Mouse (Mus musculus): ENCODE measurements around the gene Jam2.

Gene Jam2

DNA sequence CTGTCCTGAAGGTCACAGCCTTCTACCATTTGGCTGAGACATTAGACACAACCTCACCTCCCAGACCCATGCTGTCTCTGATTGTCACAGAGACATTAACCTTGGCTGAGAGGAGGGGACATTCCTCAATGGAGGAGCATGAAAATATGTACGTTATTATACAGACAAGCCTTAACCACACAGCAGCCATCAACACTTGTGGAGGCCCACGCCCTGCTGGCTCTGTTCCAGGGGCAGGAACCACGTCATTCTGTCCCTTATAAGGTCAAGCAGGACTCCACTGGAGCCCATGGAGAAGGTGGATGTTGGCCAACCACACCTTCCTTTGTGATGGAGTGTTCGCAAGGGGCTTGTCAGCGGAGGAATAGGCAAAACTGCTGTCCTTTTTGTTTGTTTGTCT lies 5.8 kb downstream of the Jam2 start:
- no peak for DNase-seq (ENCODE audit: low spot score)

DNA sequence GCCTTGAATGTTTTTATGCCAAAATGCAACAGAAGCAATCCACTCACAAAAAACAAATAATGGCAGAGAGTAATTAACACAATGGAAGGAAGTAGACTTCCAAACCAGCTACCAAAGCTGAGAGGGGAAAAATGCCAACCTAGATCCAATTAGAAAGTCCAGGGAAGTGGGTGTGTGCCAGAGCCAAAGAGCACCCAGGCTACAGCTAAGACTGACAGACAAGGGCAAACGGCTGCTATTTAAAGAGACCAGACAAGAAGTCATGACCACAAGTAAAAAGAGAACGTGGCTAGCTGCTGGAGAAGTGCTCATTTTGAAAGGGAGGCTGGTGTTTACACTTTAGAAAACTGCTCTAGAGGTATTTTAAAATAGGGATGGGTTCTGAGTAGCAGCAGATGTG lies 9.4 kb downstream of the Jam2 start:
- peak; percentile 26 for DNase-seq (ENCODE audit: low spot score)

DNA sequence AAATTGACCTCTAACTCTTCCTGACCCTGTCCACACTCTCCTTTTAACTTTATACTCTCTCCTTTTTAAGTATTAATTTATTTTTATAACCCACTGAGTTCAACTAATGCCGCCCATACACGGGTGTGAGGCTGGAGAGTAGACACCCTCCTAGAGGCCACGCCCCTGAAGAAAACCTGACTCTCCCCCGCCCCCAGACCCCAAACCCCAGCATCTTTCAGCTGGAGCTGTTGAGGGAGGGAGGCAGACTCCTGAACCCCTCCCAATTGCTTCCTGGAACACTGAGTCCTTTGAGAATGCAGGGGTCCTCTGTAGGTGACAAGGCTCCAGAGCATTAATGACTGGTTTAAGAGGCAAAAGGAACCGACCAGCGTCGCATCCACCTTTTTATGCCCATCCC lies 11.0 kb downstream of the Jam2 start:
- DNase-seq (ENCODE audit: low spot score): no peak

DNA sequence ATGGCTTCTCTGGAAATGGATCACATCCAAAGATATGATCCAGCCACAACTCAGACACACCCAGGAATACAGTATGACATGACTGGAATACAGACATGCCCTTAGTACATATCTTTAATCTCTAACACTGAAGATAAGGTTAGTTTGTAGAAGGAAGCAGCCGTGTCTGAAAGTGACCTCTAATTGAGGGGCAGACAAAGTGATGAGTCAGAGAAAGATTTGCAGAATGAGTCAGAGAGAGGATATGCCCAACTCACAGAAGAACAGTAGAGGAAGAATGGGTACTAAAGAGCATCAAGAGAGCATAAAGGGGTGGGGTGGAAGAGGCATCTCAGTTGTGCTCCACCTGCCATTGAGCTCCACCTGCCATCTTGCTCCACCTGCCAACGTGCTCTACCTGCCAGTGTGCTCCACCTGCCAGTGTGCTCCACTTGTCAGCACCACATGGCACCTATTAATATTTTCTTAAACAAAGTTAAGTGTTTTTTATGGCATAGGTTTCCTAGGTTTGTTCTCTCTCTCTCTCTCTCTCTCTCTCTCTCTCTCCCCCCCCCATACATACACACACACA lies 16.8 kb downstream of the Jam2 start:
- no peak for DNase-seq (ENCODE audit: low spot score)

DNA sequence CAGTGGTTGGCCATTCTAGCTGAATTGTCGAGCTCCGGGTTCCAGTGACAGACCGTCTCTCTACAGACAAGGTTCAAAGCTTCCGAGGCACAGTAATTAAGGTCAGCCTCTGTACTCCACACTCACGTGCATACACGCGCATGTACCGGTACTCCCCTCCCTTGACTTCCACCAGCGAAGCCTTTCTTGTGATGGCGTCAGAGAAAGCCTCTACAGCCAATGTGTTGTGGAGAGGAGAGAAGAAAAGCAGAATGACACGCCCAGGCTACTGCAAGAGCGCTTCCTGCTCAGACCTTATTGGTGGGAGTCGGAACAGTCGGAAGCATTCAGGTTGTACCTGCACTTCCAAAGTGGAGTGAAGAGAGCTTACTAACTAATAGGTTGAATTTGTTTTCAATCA lies 19.5 kb downstream of the Jam2 start:
- DNase-seq (ENCODE audit: low spot score): no peak

DNA sequence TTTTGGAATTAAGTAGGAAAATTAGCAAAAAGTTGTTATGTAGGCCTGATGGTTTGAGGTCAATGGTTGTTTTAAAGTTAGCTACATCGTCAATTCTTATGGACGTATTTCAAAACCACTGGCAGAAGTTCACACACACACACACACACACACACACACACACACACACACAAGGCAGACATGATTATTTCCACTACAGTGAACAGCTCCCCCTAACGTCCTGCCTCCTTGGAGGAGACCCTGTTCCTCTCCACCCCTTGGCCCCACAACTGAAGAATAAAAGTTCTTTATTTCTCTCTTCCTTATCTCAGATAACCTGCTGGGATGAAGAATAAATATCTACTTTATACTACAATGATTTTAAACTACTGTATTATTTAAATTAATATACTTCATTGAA lies 21.4 kb downstream of the Jam2 start:
- no peak for DNase-seq (ENCODE audit: low spot score)

DNA sequence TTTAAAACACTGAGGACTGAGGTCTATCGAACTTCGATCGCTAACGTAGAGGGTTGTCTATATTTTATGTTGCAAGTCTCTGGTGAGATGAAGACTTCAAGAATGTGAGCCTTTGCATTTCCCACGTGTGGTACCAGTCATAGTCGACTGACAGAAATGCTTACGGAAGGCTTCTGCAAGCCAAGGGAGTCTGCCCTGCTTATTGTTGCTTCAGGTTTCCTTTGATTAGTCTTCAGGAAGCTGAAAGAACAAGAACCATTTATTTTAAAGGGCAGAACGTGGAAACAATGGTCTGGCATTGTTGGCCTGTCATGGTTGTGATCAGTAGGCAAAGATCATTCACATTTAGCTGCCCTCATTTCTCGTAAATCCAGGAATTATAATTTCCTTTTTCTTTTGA lies 22.8 kb downstream of the Jam2 start:
- no peak for DNase-seq (ENCODE audit: low spot score)

DNA sequence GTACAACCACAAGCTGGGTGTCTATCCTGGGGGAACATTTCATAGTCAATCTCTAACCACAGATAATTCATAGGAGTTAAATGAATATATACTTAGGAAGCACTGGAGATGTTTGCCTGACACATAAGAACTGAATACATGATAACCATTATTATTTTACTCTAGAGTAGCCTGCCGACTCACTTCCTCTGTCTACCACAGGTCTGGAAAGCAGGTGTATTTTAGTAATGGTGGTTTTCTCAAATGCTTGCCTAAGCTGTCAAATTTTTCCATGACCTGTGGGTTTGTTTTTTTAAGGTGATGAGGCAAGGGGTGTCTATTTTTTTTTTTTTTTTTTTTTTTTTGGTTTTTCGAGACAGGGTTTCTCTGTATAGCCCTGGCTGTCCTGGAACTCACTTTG lies 26.1 kb downstream of the Jam2 start:
- DNase-seq (ENCODE audit: low spot score): no peak

DNA sequence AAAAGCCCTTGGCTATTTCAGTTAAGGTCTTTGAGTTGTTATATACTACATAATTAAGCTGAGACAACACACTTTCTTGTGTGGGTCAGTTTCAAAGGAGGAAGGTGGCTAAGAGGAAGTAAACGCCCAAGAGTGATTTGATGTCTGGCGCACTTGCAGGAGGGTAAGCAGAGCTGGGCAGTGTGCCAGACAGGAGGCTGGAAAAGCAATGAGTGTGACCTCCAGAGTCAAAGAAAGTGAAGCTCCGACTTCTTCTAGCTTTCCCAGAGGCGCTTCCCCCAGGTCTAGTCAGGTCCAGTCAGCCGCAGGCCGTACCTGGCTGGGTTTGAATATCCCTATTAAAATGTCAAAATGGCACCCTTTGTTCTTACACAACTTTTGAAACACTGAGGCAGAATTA lies 28.3 kb downstream of the Jam2 start:
- no peak for DNase-seq (ENCODE audit: low spot score)

DNA sequence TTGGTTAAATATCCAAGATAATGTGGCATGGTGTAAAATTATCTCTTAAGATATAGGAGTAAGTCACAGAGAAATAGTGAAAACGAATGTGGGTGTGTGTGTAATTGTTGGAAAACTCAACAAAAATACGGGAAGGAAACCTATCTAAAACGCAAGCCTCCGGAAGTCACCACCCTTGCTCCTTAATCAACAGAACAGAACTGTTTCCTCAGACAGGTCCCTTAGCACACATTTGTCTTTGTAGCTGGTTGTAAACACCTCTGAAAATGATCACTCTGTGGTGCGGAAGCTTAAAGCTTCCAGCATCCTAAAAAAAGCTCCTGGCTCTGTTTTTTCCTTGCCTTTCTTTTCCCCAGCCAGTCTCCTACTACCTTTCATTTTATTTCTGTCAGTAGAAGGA lies 30.9 kb downstream of the Jam2 start:
- DNase-seq (ENCODE audit: low spot score): no peak

DNA sequence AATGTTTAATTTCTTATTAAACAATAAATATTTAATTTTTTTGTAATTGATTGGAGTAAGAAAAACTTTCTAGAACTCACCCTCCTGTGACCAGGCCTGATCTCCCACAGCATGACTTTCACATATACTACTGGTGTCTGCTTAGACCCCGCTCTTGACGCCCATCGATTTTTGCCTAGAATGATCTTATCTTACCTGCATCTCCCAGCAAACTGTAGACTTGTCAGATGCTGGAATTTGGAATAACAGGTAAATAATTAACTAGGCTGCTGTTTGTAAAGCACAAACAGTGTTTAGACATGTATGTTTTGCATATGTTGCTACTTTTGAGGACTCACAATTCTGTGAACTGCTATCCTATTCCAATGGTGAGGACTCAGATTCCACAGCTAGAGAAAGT lies 32.3 kb downstream of the Jam2 start:
- no peak for DNase-seq (ENCODE audit: low spot score)

DNA sequence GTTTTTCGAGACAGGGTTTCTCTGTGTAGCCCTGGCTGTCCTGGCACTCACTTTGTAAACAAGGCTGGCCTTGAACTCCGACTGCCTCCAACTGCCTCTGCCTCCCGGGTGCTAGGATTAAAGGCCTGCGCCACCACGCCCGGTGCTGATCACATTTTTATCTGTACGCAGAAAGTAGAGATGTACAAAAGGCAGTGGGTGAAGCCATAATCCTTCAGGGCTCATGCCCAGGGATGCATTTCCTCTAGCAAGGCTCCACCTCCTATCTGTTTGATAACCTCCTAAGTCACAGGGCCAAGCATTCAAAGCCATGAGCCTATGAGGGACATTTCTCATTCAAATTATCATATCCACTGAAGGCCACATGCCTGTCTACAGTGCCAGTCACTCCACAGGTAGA lies 34.0 kb downstream of the Jam2 start:
- no peak for DNase-seq (ENCODE audit: low spot score)

DNA sequence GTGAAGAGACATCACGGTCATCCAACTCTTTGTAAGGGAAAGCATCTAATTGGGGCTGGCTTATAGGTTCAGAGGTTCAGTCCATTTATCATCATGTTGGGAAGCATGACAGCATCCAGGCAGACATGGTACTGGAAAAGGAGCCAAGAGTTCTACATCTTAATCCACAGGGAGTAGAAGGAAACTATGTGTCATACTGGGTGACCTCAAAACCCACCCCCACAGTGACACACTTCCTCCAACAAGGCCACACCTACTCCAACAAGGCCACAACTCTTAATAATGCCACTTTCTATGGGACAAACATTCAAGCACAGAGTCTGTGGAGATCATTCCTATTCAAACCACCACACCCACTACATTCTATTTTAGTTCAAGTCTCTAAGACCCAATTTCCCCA lies 36.3 kb downstream of the Jam2 start:
- DNase-seq (ENCODE audit: low spot score): no peak

DNA sequence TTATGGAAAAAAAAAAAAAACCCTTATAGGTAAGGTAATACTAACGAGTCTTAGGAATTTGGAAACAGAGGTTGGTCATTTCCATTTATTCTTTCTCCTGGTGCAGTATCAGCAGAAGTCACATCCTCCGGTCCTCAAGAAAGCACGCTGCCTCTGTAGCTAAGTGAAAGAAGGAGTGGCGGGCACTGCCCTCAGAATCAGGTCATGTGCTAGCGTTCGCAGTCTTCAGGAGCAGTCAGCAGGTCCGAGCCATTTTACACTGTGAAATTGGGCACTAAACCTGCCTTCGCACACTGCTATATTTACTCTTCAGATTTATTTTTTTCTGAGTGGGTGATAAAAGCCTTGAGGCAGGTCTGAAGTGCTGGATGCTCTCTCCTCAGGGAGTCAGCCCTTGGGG lies 39.9 kb downstream of the Jam2 start:
- no peak for DNase-seq (ENCODE audit: low spot score)

DNA sequence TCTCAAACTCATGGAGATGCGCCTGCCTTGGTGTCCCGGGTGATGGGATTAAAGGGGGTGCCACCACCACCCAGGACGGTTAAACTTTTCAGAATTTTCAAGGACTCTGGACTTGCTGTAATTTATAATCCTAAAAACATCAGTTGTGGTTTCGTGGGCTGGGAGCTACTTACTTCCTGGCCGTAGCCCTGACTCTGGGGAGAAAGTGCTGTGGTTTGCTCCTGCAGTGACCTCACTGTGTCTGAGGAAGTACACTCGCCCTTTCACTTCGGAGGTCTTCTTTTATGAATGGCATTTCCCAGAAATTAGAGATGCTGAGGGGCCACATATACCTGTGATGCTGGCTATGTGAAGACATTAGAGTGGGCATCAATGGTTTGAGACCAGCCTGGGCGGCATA lies 40.6 kb downstream of the Jam2 start:
- no peak for DNase-seq (ENCODE audit: low spot score)

DNA sequence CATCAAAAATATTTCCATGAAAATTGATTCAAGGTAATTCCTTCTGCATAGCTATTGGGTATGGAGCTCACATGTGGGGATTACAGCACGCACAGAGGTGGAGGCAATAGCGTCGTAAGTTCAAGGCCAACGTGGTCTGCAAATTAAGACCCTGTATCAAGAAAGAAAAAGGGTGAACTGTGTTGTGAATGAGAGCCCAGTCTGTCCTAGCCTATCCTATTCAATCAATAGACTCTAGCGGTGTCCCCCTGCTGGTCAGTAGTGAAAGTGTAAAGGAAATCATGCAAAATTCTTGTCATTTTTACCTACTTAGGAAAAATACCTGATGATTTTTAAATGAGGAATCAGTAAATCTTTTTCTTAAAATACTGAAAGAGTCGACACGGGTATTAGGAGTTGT lies 43.5 kb downstream of the Jam2 start:
- DNase-seq (ENCODE audit: low spot score): peak; percentile 65

DNA sequence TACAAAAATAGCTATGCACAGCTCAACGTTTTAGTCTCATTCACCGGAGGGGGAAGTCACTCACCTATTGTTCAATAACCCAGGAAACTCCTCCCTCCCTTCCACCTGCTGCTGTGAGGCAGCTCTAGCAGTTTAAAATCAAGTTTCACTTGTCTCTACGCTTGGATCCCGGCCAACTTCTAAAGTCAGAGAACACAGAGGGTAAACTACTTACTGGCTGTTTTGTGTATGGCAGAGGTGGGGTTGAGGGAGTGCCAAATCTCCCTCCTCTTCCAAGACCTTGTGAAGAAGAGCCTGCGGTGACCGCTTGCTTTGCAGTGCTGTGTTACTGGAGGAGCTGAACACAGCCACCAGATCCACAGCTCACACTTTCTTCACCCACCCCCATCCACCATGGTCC lies 51.1 kb downstream of the Jam2 start:
- DNase-seq (ENCODE audit: low spot score): peak; percentile 31

DNA sequence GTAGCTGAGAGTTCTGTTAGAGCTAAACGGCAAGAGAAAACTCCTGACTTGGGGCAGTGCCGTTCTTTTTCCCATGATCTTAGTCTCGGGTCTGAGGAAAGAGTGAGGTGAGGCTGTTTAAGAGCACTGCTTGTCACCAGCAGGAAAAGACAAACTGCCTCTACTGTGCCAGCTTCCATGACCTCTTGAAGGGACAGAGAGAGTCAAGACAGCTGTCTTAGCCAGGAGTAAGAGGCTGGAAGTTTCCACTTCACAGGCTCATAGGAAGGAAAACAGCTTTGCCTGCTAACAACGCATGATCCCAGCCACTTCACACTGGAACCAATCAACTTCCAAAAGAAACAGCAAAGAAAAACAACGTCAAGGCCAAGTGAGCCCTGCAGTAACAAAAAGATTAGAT lies 57.8 kb downstream of the Jam2 start:
- DNase-seq (ENCODE audit: low spot score): peak; percentile 55

DNA sequence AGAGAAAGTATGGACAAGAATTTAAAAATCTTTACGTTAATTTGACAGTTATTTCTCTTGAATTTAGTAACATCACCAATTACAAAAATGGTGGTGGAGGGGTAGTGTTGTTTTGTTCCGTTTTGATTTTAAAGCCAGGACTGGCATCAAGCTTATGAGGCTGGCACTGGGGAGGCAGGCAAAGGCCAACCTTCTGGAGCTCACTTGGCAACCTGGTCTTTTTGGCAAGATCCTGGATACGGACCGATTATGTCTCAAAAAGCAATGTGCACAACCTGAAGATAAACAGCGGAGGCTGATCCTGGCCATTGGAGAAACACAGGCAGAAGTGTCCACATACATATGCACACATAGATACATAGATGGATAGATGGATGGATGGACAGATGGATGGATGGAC lies 58.8 kb downstream of the Jam2 start:
- DNase-seq (ENCODE audit: low spot score): peak; percentile 35

DNA sequence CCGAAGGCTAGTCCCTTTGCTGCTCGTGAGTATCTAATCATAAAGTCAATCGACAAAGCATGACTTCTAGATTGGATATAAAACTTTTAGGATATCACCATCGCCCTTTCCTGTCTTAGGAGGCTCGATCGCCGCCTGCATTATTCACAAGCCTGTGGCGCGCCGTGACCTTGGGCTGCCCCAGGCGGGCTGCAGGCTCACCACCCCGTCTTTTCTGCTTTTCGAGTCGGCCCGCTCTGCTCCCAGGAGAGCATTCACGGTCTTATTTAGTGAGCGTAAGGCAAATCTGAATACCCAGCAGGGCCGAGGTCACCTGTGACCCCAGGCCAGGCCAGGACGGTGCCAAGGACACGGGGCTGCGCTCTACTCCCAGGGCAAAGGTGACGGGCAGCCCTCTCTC lies 60.4 kb downstream of the Jam2 start:
- no peak for DNase-seq (ENCODE audit: low spot score)

DNA sequence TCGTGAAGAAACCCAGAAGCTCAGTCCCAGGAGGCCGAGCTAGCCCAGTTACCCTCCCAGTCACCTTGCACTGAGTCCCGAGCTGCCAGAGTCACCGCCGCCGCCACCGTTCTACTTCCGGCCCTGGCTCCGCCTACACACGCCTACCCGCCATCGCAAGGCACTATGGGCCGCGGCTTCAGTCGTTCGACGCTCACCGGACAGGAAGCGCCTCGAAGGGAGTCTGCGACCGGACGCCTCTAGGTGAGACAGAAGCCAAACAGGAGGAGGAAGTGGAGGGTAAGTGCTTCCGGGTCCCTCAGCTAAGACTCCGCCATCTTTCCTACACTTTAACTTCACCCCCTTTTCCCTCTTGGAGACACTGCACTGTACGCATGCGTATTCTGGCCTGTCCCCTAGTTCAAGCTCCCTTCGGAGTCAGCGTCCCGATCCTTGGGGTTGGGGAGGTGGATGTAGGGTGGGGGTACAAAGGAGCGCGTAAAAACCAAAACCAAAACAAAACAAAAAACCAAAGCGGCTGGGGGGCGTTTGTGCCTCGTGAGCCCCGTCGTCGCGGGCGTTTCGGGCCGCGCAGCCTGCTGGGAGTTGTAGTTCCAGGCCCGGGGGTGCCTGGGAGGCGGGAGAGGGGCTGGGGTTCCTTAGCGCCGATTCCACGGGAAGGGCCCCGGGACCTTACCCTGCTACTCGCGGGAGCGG lies 61.0 kb downstream of the Jam2 start, which contains the start of gene Gabpa:
Gene Gabpa (plus strand): TSS at position 181 of the 696 bp plus-strand sequence.
- peak; percentile 99 for DNase-seq (ENCODE audit: low spot score)

DNA sequence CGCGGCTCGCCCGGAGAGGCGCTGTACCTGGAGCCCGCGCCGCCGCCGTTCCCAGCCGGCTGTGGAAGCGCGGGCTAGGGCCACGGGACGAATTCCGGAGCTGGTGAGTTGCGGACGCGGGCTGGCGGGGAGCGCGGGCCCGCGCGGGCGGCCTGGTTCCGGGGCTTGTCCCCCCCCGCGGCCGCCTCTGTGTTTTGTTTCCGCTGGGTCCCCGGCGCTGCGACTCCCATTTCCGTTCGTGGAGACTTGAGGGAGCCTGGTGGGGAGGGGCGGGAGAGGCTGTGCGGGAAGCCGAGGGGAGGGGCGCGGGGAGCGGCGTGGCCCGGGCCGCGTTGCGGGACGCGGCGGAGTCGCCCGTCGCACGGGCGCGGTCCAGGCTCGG lies 61.5 kb downstream of the Jam2 start, which contains the start of gene Atp5j:
Gene Atp5j (minus strand): TSS at position 185 of the 382 bp plus-strand sequence.
- DNase-seq (ENCODE audit: low spot score): peak; percentile 82

DNA sequence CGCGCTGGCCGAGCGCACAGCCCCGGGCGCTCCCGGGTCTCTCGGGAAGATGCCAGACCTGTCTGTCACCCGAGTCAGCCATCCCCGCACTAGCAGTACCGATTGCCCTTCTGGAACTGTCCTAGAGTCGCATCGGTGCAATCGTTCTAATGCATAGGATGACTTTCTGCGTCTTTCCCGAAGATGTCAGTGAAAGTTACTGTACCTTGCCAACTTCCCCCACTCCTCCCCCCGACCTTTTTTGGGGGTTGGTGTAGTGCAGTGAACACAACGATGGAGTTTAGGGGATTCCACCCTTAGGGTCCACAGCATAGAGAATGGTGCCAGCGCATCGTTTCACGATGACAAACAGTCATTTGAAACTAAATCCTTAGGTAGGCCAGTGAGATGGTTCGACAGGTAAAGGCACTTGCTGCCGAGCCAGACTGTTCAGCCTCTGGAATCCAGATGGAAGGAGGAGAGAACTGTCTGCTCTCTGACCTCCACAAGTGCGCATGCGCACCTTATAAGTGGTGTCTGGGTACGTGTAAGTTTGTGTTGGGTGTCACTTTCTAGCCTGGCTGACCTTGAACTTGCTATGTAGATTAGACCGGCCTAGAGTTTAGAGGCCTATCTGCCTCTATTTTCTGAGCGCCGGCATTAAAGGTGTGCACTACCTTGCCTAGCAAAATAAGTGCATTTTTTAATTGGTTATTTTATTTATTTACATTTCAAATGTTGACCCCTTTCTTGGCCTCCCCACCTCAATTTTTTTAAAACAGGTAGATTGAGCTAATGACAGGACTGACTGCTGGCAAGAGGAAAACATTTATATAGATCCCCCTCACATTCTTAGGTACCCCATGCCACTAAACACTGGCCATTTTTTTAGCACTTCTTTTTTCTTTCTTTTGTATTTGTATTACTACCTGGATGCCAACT lies 62.2 kb downstream of the Jam2 start:
- DNase-seq (ENCODE audit: low spot score): peak; percentile 88
